Mouse (Mus musculus): Measurements from ENCODE around the gene Cnr2. TPM values are rescaled to one million over a fixed set of nuclear protein-coding genes. Genes with fewer than 3 reads are reported as not detected.

Cnr2 gene
- polyA plus RNA-seq, 1 experiment from 2014 or later: 0.51 TPM

DNA sequence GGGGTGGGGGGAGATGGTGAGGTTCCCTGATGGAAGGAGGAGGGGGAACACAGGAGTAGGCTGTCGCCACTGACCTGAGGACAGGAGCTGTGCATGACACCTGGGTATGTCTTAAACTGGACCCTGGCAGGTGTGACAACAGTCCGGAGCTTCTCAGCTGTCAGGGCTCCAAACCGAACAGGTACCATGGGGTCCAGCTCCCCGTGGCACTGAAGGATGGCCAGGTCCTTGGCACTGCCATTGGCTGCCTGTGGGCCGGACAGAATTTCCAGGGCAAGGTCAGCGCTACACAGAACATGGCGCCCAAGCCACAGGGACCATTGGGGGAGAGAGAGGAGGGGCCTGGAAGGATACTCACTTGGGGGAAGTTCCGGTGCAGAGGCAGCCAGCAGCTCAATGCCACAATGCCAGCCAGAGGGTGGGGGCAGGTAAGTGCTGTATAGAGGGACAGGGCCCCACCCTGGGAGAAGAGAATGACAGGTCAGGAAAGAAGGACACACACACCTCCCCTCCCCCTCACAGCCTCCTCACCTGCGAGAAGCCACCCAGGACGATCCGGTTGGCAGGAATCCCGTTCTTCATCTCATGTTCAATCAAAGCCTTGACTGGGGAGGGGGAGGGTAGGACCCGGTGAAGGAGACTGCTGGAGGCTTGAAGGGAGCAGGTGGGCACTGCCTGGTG, 74.0 kb downstream of the Cnr2 start:
- Histone ChIP-seq H3K4me2 (ENCODE audit: low read depth, severe bottlenecking) (no peak overlapping the region), H3K9me3 (ENCODE audit: control insufficient read depth, low read length) (no peaks in the 10 kb centered on the region), H3K27me3 (ENCODE audit: control insufficient read depth, insufficient read depth, low read length) (no peaks in the 10 kb centered on the region), H3K4me1 (ENCODE audit: control insufficient read depth, insufficient read depth, low read length) (peaks cover 15% of the 10 kb centered on the region), H3K4me3 (ENCODE audit: low read depth, low read length) (no peak overlapping the region), H3K9ac (ENCODE audit: low read length) (no peak overlapping the region), H3K27ac (replicated peaks; ENCODE audit: low read depth, low read length) (no peak overlapping the region), H3K36me3 (ENCODE audit: control insufficient read depth, insufficient read depth, low read length) (peaks cover 18% of the 10 kb centered on the region)
- no peak for ATAC-seq (ENCODE audit: insufficient number of reproducible peaks, low FRiP score, low TSS enrichment, low read depth)
- DNase-seq (ENCODE audit: low spot score): no peak
- 89% methylated on average over 13 of the region's 13 CpGs for WGBS

Other genes with a start within 250 kb of the Cnr2 start
- gene Ifnlr1, start 209.1 kb upstream of the Cnr2 start, polyA plus RNA-seq (2014; fragmentation: Nextera tagmentation; extraction: Ambion mirVana): 0.25 and 0.38 TPM in 2 replicates
- not detected in 2 replicates for gene Il22ra1, start 167.2 kb upstream of the Cnr2 start, polyA plus RNA-seq (2014; fragmentation: Nextera tagmentation; extraction: Ambion mirVana)
- gene Myom3, start 135.7 kb upstream of the Cnr2 start, polyA plus RNA-seq (2014; fragmentation: Nextera tagmentation; extraction: Ambion mirVana): 0.05 and 0.10 TPM in 2 replicates
- 435 and 442 TPM in 2 replicates for gene Srsf10, start 39.6 kb upstream of the Cnr2 start, polyA plus RNA-seq (2014; fragmentation: Nextera tagmentation; extraction: Ambion mirVana)
- gene Pnrc2, start 21.5 kb upstream of the Cnr2 start, polyA plus RNA-seq (2014; fragmentation: Nextera tagmentation; extraction: Ambion mirVana): 232 and 234 TPM in 2 replicates
- gene Fuca1, start 25.3 kb downstream of the Cnr2 start, polyA plus RNA-seq (2014; fragmentation: Nextera tagmentation; extraction: Ambion mirVana): 40.1 and 40.8 TPM in 2 replicates
- gene Hmgcl, start 51.1 kb downstream of the Cnr2 start, polyA plus RNA-seq (2014; fragmentation: Nextera tagmentation; extraction: Ambion mirVana): 76.4 and 79.7 TPM in 2 replicates
- 28.7 and 28.8 TPM in 2 replicates for gene Gale, start 68.3 kb downstream of the Cnr2 start, polyA plus RNA-seq (2014; fragmentation: Nextera tagmentation; extraction: Ambion mirVana)
- gene Lypla2, start 77.2 kb downstream of the Cnr2 start, polyA plus RNA-seq (2014; fragmentation: Nextera tagmentation; extraction: Ambion mirVana): 139 TPM in 2 replicates
- gene Pithd1, start 91.9 kb downstream of the Cnr2 start, polyA plus RNA-seq (2014; fragmentation: Nextera tagmentation; extraction: Ambion mirVana): 68.3 and 71.3 TPM in 2 replicates
- gene Eloa, start 126.4 kb downstream of the Cnr2 start, polyA plus RNA-seq (2014; fragmentation: Nextera tagmentation; extraction: Ambion mirVana): 45.8 and 47.3 TPM in 2 replicates
- gene Rpl11, start 158.0 kb downstream of the Cnr2 start, polyA plus RNA-seq (2014; fragmentation: Nextera tagmentation; extraction: Ambion mirVana): 529 and 535 TPM in 2 replicates
- 534 and 581 TPM in 2 replicates for gene Id3, start 248.1 kb downstream of the Cnr2 start, polyA plus RNA-seq (2014; fragmentation: Nextera tagmentation; extraction: Ambion mirVana)